Mouse (Mus musculus): ENCODE measurements at regions not wholly inside any gene's neighbourhood (a gene's known extent, or its start where the extent isn't known, plus 50 kb on each side); places are given as distances from the start of the nearest gene placed in this dataset.
A peak's percentile ranks its signal among the peaks of the same experiment; 100 is the strongest.
"Not testable (repeated sequence)": the region's sequence is repeated elsewhere in the genome, so short reads cannot be mapped to it uniquely, and the experiment has no call there.

GRCm38 (mm10) chr2:84066785-84067526 is 76.6 kb downstream of the Gm13691 start:
- H3K4me2 ChIP-seq (ENCODE audit: low read length) = no peak overlapping the region
- H3K27ac ChIP-seq (ENCODE audit: low read depth) = no peak overlapping the region
- no peaks in the 10 kb centered on the region for H3K9me3 ChIP-seq (ENCODE audit: control insufficient read depth, low read length)
- H3K9ac ChIP-seq (ENCODE audit: low read length) = no peak overlapping the region
- DNase-seq (ENCODE audit: low spot score) (no peak), ATAC-seq (replicated peaks; ENCODE audit: low FRiP score, low TSS enrichment, low read depth) (no peak)
- 86% methylated on average over 6 of the region's 6 CpGs for WGBS
- no peaks in the 10 kb centered on the region for H3K27me3 ChIP-seq (replicated peaks; ENCODE audit: control insufficient read depth, insufficient read depth, low read length)
- no peaks in the 10 kb centered on the region for H3K36me3 ChIP-seq (ENCODE audit: control insufficient read depth, insufficient read depth, low read length)
- no peaks in the 10 kb centered on the region for H3K4me1 ChIP-seq (replicated peaks; ENCODE audit: control insufficient read depth, insufficient read depth, low read length)
- H3K4me3 ChIP-seq (ENCODE audit: low read depth, low read length) = no peak overlapping the region

- no peak overlapping the region for H3K4me2 ChIP-seq (ENCODE audit: low read length)
- WGBS = 61% methylated on average over 4 of the region's 4 CpGs
- H3K36me3 ChIP-seq (ENCODE audit: control insufficient read depth, insufficient read depth, low read length) = no peaks in the 10 kb centered on the region
- H3K9ac ChIP-seq (ENCODE audit: low read length) = no peak overlapping the region
- no peak overlapping the region for H3K27ac ChIP-seq (ENCODE audit: low read depth)
- no peak for ATAC-seq (replicated peaks; ENCODE audit: low FRiP score, low TSS enrichment, low read depth)
- DNase-seq (ENCODE audit: low spot score) = no peak
- no peaks in the 10 kb centered on the region; the same call in 1 of the 2 replicates for H3K4me1 ChIP-seq (replicated peaks; ENCODE audit: control insufficient read depth, insufficient read depth, low read length)
- no peaks in the 10 kb centered on the region for H3K27me3 ChIP-seq (replicated peaks; ENCODE audit: control insufficient read depth, insufficient read depth, low read length)
- H3K9me3 ChIP-seq (ENCODE audit: control insufficient read depth, low read length) = no peaks in the 10 kb centered on the region
- H3K4me3 ChIP-seq (ENCODE audit: low read depth, low read length) = no peak overlapping the region
Observed at GRCm38 (mm10) chr2:84068617-84069016, 78.3 kb downstream of the Gm13691 start.

- not testable (repeated sequence) for H3K9me3 ChIP-seq (ENCODE audit: control insufficient read depth, low read length); DNase-seq (ENCODE audit: low spot score); H3K36me3 ChIP-seq (ENCODE audit: control insufficient read depth, insufficient read depth, low read length); H3K4me1 ChIP-seq (replicated peaks; ENCODE audit: control insufficient read depth, insufficient read depth, low read length); H3K27ac ChIP-seq (ENCODE audit: low read depth); H3K4me3 ChIP-seq (ENCODE audit: low read depth, low read length); H3K9ac ChIP-seq (ENCODE audit: low read length); H3K27me3 ChIP-seq (replicated peaks; ENCODE audit: control insufficient read depth, insufficient read depth, low read length); H3K4me2 ChIP-seq (ENCODE audit: low read length); ATAC-seq (replicated peaks; ENCODE audit: low FRiP score, low TSS enrichment, low read depth)
- WGBS = 50% methylated on average over 1 of the region's 1 CpGs
Observed at GRCm38 (mm10) chr2:84069411-84069810, 79.1 kb downstream of the Gm13691 start.

- WGBS = 48% methylated on average over 8 of the region's 8 CpGs
- H3K4me3 ChIP-seq (ENCODE audit: low read depth, low read length) = no peak overlapping the region
- no peaks in the 10 kb centered on the region for H3K36me3 ChIP-seq (ENCODE audit: control insufficient read depth, insufficient read depth, low read length)
- H3K9ac ChIP-seq (ENCODE audit: low read length) = no peak overlapping the region
- H3K4me1 ChIP-seq (replicated peaks; ENCODE audit: control insufficient read depth, insufficient read depth, low read length) = no peaks in the 10 kb centered on the region; the same call in 1 of the 2 replicates
- no peaks in the 10 kb centered on the region for H3K27me3 ChIP-seq (replicated peaks; ENCODE audit: control insufficient read depth, insufficient read depth, low read length)
- DNase-seq (ENCODE audit: low spot score) (no peak), ATAC-seq (replicated peaks; ENCODE audit: low FRiP score, low TSS enrichment, low read depth) (no peak)
- H3K4me2 ChIP-seq (ENCODE audit: low read length) = no peak overlapping the region
- H3K9me3 ChIP-seq (ENCODE audit: control insufficient read depth, low read length) = no peaks in the 10 kb centered on the region
- no peak overlapping the region for H3K27ac ChIP-seq (ENCODE audit: low read depth)
Observed at GRCm38 (mm10) chr2:84072881-84073583, 82.7 kb downstream of the Gm13691 start.

GRCm38 (mm10) chr2:84075944-84076343 is 85.6 kb downstream of the Gm13691 start:
- Histone ChIP-seq H3K4me3 (ENCODE audit: low read depth, low read length) (no peak overlapping the region), H3K9me3 (ENCODE audit: control insufficient read depth, low read length) (no peaks in the 10 kb centered on the region), H3K4me1 (replicated peaks; ENCODE audit: control insufficient read depth, insufficient read depth, low read length) (no peaks in the 10 kb centered on the region; the same call in 1 of the 2 replicates), H3K9ac (ENCODE audit: low read length) (no peak overlapping the region), H3K27ac (ENCODE audit: low read depth) (no peak overlapping the region), H3K4me2 (ENCODE audit: low read length) (no peak overlapping the region), H3K36me3 (ENCODE audit: control insufficient read depth, insufficient read depth, low read length) (no peaks in the 10 kb centered on the region), H3K27me3 (replicated peaks; ENCODE audit: control insufficient read depth, insufficient read depth, low read length) (no peaks in the 10 kb centered on the region)
- 83% methylated on average over 3 of the region's 3 CpGs for WGBS
- DNase-seq (ENCODE audit: low spot score) (no peak), ATAC-seq (replicated peaks; ENCODE audit: low FRiP score, low TSS enrichment, low read depth) (no peak)

GRCm38 (mm10) chr2:84079284-84079683 is 88.9 kb downstream of the Gm13691 start:
- no peak for ATAC-seq (replicated peaks; ENCODE audit: low FRiP score, low TSS enrichment, low read depth)
- Histone ChIP-seq H3K9ac (ENCODE audit: low read length) (no peak overlapping the region), H3K4me3 (ENCODE audit: low read depth, low read length) (no peak overlapping the region), H3K36me3 (ENCODE audit: control insufficient read depth, insufficient read depth, low read length) (no peaks in the 10 kb centered on the region), H3K4me2 (ENCODE audit: low read length) (no peak overlapping the region), H3K4me1 (replicated peaks; ENCODE audit: control insufficient read depth, insufficient read depth, low read length) (no peaks in the 10 kb centered on the region; the same call in 1 of the 2 replicates), H3K27me3 (replicated peaks; ENCODE audit: control insufficient read depth, insufficient read depth, low read length) (no peaks in the 10 kb centered on the region), H3K9me3 (ENCODE audit: control insufficient read depth, low read length) (no peaks in the 10 kb centered on the region), H3K27ac (ENCODE audit: low read depth) (no peak overlapping the region)
- peak; percentile 52 for DNase-seq (ENCODE audit: low spot score)
- 30% methylated on average over 8 of the region's 8 CpGs for WGBS

GRCm38 (mm10) chr2:84080228-84080627 is 89.9 kb downstream of the Gm13691 start:
- ATAC-seq (replicated peaks; ENCODE audit: low FRiP score, low TSS enrichment, low read depth) (0 out of 2 replicates have a peak, but pooled peaks have one; percentile 36), DNase-seq (ENCODE audit: low spot score) (no peak)
- H3K27me3 ChIP-seq (replicated peaks; ENCODE audit: control insufficient read depth, insufficient read depth, low read length) = no peaks in the 10 kb centered on the region
- H3K36me3 ChIP-seq (ENCODE audit: control insufficient read depth, insufficient read depth, low read length) = no peaks in the 10 kb centered on the region
- H3K9ac ChIP-seq (ENCODE audit: low read length) = no peak overlapping the region
- 23% methylated on average over 3 of the region's 3 CpGs for WGBS
- no peaks in the 10 kb centered on the region; the same call in 1 of the 2 replicates for H3K4me1 ChIP-seq (replicated peaks; ENCODE audit: control insufficient read depth, insufficient read depth, low read length)
- no peaks in the 10 kb centered on the region for H3K9me3 ChIP-seq (ENCODE audit: control insufficient read depth, low read length)
- no peak overlapping the region for H3K4me3 ChIP-seq (ENCODE audit: low read depth, low read length)
- no peak overlapping the region for H3K27ac ChIP-seq (ENCODE audit: low read depth)
- no peak overlapping the region for H3K4me2 ChIP-seq (ENCODE audit: low read length)

GRCm38 (mm10) chr2:84094751-84095150 is 104.4 kb downstream of the Gm13691 start:
- ATAC-seq (replicated peaks; ENCODE audit: low FRiP score, low TSS enrichment, low read depth) = no peak
- H3K9ac ChIP-seq (ENCODE audit: low read length) = no peak overlapping the region

More at GRCm38 (mm10) chr2:84094751-84095150, 104.4 kb downstream of the Gm13691 start:
- Histone ChIP-seq H3K4me1 (replicated peaks; ENCODE audit: control insufficient read depth, insufficient read depth, low read length) (no peaks in the 10 kb centered on the region), H3K36me3 (ENCODE audit: control insufficient read depth, insufficient read depth, low read length) (no peaks in the 10 kb centered on the region), H3K27me3 (replicated peaks; ENCODE audit: control insufficient read depth, insufficient read depth, low read length) (no peaks in the 10 kb centered on the region), H3K4me2 (ENCODE audit: low read length) (no peak overlapping the region), H3K4me3 (ENCODE audit: low read depth, low read length) (no peak overlapping the region), H3K9me3 (ENCODE audit: control insufficient read depth, low read length) (no peaks in the 10 kb centered on the region), H3K27ac (ENCODE audit: low read depth) (no peak overlapping the region)
- no peak for DNase-seq (ENCODE audit: low spot score)
- WGBS = 74% methylated on average over 1 of the region's 1 CpGs
